Mouse (Mus musculus) limb, embryonic 10.5 days (tissue): ENCODE data around the gene Tor1a. TPM values are rescaled to one million over a fixed set of nuclear protein-coding genes. Genes with fewer than 3 reads are reported as not detected.

Experiments
- DNase-seq: peaks from one replicate; pipeline ENCODE4 v3.0.0-alpha.2; 2017; ENCODE audit warnings: low spot score
- H3K27ac ChIP-seq: fragments of 300-500 bp; sonication (generic); 2 replicates; pipeline ENCODE4 v1.5.1; 2016; ENCODE audit warnings: mild to moderate bottlenecking
- H3K27me3 ChIP-seq: fragments of 300-500 bp; sonication (generic); 2 replicates; pipeline ENCODE4 v1.6.1; 2016; ENCODE audit warnings: low read depth, mild to moderate bottlenecking; ENCODE audit not compliant: poor library complexity, severe bottlenecking
- H3K36me3 ChIP-seq: fragments of 300-500 bp; sonication (generic); 2 replicates; pipeline ENCODE4 v1.6.1; 2016; ENCODE audit warnings: mild to moderate bottlenecking, moderate library complexity
- H3K4me1 ChIP-seq: fragments of 300-500 bp; sonication (generic); 2 replicates; pipeline ENCODE4 v1.6.1; 2016
- H3K4me3 ChIP-seq: fragments of 300-500 bp; sonication (generic); 2 replicates; pipeline ENCODE4 v1.5.1; 2016; ENCODE audit warnings: mild to moderate bottlenecking, moderate library complexity
- H3K9me3 ChIP-seq: fragments of 300-500 bp; sonication (generic); replicated peaks from 2 replicates; pipeline ENCODE4 v1.6.1; 2016; ENCODE audit warnings: mild to moderate bottlenecking
- WGBS: fragments of 180-500 bp; shearing (Covaris S2); methylation state at CpG from one replicate; pipeline ENCODE4 v1.1.7; 2016; 5-methylcytosine and 5-hydroxymethylcytosine counted together
- polyA plus RNA-seq: library from polyadenylated mRNA; unstranded; fragments of >200 nt; fragmentation: Nextera tagmentation; extraction: Ambion mirVana; gene quantifications from 2 replicates; pipeline ENCODE4 v1.2.1, GENCODE M21; 2016

The Tor1a gene
- 76.7 and 77.7 TPM in 2 replicates for polyA plus RNA-seq

DNA sequence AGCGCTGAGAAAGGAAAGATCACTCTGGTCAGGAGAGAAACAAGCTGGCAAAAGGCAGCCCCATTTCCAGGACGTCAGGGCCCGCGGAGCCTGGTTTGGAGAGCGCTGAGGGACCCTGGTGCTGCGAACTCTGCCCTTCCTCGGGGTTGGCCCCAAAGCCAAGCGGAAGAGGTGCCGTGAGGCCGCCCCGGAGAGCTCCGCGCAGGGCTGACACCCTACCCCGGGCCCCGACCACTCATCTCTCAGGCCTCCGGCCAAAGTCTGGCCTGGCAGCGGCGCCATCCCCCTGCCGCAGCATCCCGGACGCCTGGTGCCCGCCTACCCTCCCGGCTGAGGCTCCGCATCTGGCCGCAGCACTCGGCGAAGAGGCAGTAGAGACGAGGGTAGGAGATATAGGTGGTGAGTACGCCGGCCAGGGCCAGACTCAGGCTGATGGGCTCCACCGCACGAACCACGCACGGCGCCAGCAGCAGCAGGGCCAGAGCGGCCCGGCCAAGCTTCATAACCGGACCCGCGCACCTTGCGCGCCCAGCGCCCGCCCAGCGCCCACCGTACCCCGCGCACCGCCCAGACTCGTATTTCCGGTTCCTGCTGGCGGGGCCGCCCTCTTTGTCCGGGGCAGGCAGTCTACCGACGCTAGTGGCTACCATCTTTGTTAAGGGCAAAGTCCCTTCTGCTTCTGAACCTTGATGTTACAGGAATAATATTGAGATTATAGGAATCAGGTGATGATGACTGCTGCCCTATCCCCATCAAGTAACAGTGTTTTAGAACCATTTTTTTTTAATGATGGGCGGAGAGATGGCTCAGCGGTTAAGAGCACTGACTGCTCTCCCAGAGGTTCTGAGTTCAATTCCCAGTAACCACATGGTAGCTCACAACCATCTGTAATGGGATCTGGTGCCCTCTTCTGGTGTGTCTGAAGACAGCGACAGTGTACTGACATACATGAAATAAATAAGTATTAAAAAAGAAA, at the start of gene Tor1a:
Gene Tor1a, minus strand, starts transcription at position 582 of the 976 bp plus-strand sequence.
- WGBS, result 2% methylated on average over 59 of the region's 59 CpGs
- H3K9me3 ChIP-seq, result no peaks in the 10 kb centered on the region
- peak within 1 kb of the TSS; percentile 80 for H3K4me3 ChIP-seq
- peaks cover 62% of the 10 kb centered on the region for H3K36me3 ChIP-seq
- H3K27ac ChIP-seq, result peak within 1 kb of the TSS; percentile 87
- DNase-seq, result peak; percentile 95
- peaks cover 27% of the 10 kb centered on the region for H3K4me1 ChIP-seq
- no peaks in the 10 kb centered on the region for H3K27me3 ChIP-seq

DNA sequence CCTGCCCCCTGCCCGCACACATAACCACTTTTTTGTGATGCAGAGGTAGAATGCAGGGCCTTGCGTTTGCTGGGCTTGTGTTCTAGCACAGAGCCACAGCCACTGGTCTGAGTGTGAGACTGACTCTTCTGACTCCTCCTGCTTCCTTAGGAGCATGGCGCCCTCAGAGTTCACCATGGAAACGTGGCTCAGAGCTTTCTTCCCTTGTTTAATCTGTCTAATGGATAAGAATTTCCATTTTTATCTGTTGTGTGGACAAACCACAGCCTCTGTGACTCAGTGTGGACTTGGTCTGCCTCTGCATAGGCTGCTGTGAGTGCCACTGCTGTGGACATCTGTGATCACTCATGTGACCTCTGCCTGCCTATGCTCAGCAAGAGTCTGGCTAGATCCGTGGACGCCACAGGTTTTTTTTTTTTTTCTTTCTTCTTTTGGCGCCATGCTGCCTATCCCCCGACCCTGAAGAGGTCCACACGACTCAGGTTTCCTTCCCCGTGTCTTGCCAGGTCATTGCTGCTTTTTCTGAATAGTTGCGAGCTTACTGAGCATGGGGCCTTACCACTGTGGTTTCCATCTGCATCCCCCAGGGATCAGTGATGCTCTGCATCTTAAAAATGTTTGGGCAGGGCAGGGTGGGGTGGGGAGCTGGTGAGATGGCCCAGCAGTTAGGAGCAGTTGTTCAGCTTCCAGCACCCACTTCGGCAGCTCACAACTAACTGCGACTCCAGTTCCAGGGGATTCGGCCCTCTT, 45.8 kb upstream of the Tor1a start:
- H3K36me3 ChIP-seq, result peaks cover 23% of the 10 kb centered on the region
- 81% methylated on average over 14 of the region's 14 CpGs for WGBS

DNA sequence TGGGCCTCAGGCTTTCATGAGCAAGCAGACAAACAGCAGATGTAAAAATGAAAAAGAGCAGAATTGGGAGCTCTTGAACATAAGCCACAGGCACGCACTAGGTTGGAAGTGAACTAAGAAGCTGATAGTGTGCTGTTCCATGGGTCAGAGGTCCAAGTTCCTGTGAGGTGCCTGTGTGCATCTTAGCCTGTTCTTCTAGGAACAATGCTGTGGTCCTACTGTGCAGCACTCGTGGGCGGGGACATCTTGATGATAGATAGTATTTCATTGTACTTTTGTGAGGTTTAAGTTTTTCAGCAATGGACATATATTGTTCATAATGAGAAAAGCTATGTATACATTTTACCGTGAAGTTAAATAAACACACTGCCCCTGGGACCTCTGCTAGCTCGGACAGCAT, 39.5 kb upstream of the Tor1a start:
- 95% methylated on average over 5 of the region's 5 CpGs for WGBS
- H3K27ac ChIP-seq, result no peak overlapping the region

More for the DNA sequence above, 45.8 kb upstream of the Tor1a start:
- DNase-seq, result no peak
- Histone ChIP-seq H3K4me3 (no peak overlapping the region), H3K4me1 (no peaks in the 10 kb centered on the region), H3K27ac (no peak overlapping the region), H3K9me3 (no peaks in the 10 kb centered on the region), H3K27me3 (no peaks in the 10 kb centered on the region)

GRCm38 (mm10) chr2:31006434-31006833, 38.7 kb upstream of the Tor1a start:
- Histone ChIP-seq H3K9me3 (no peaks in the 10 kb centered on the region), H3K4me1 (no peaks in the 10 kb centered on the region), H3K27me3 (no peaks in the 10 kb centered on the region), H3K27ac (no peak overlapping the region), H3K4me3 (no peak overlapping the region), H3K36me3 (peaks cover 12% of the 10 kb centered on the region)
- no peak for DNase-seq
- 92% methylated on average over 5 of the region's 5 CpGs for WGBS

More for the DNA sequence above, 39.5 kb upstream of the Tor1a start:
- Histone ChIP-seq H3K4me3 (no peak overlapping the region), H3K4me1 (no peaks in the 10 kb centered on the region), H3K36me3 (peaks cover 12% of the 10 kb centered on the region), H3K27me3 (no peaks in the 10 kb centered on the region), H3K9me3 (no peaks in the 10 kb centered on the region)
- no peak for DNase-seq

DNA sequence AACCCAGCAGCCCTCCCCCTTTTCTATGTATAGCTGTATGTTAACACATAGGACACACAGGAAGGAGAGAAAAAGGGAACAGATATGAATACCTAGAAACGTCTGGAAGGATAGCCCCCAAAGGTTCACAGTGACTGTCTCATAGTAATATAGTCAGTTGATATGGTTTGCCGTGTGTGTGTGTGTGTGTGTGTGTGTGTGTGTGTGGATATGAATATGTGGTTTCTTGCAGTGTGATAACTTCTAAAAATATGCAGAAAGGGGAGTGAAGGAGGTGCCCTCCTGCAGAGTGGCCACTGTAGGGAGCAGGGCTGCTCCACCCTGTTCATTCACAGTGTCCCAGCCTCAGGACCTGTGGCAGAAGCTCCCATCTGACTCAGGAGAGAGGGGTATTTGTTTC, 37.7 kb upstream of the Tor1a start:
- no peaks in the 10 kb centered on the region for H3K9me3 ChIP-seq
- H3K27ac ChIP-seq, result no peak overlapping the region
- no peaks in the 10 kb centered on the region for H3K4me1 ChIP-seq
- H3K36me3 ChIP-seq, result peaks cover 12% of the 10 kb centered on the region
- WGBS, result 90% methylated on average over 2 of the region's 2 CpGs
- H3K27me3 ChIP-seq, result no peaks in the 10 kb centered on the region
- DNase-seq, result no peak
- no peak overlapping the region for H3K4me3 ChIP-seq

DNA sequence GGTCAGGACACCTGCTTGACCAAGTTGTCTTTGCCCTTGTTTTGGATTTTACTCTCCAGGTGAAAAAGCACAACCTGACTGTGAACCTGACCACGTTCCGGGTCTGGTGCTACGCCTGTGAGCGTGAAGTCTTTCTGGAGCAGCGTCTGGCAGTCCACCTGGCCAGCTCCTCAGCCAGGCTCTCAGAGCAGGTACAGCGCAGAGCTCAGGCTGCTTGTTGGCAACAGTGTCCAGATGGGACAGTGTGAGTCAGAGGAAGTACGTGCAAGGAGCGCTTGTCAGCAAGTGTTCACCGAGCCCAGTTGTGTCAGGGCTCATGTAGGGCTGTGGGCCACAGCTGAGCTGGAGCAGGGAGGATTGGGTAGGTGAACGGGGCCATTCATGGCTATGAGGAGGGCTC, 35.1 kb upstream of the Tor1a start:
- Histone ChIP-seq H3K4me3 (no peak overlapping the region), H3K36me3 (peaks cover 15% of the 10 kb centered on the region), H3K9me3 (no peaks in the 10 kb centered on the region), H3K27me3 (no peaks in the 10 kb centered on the region), H3K4me1 (peaks cover 11% of the 10 kb centered on the region; the same call in 1 of the 2 replicates), H3K27ac (no peak overlapping the region)
- 93% methylated on average over 10 of the region's 10 CpGs for WGBS
- DNase-seq, result no peak

- DNase-seq, result no peak
- peaks cover 16% of the 10 kb centered on the region; the same call in 1 of the 2 replicates for H3K4me1 ChIP-seq
- no peak overlapping the region for H3K4me3 ChIP-seq
- H3K27ac ChIP-seq, result no peak overlapping the region
- WGBS, result 58% methylated on average over 8 of the region's 8 CpGs
- peaks cover 15% of the 10 kb centered on the region; the same call in 1 of the 2 replicates for H3K36me3 ChIP-seq
- no peaks in the 10 kb centered on the region for H3K27me3 ChIP-seq
- H3K9me3 ChIP-seq, result no peaks in the 10 kb centered on the region
Observed at GRCm38 (mm10) chr2:30998443-30999260, 30.9 kb upstream of the Tor1a start.

GRCm38 (mm10) chr2:30995432-30995996, 27.8 kb upstream of the Tor1a start:
- no peak overlapping the region for H3K27ac ChIP-seq
- H3K4me1 ChIP-seq, result peaks cover 16% of the 10 kb centered on the region; the same call in 1 of the 2 replicates
- no peak for DNase-seq
- peaks cover 6% of the 10 kb centered on the region; the same call in 1 of the 2 replicates for H3K36me3 ChIP-seq
- no peak overlapping the region for H3K4me3 ChIP-seq
- 82% methylated on average over 11 of the region's 11 CpGs for WGBS
- H3K27me3 ChIP-seq, result no peaks in the 10 kb centered on the region
- H3K9me3 ChIP-seq, result no peaks in the 10 kb centered on the region

DNA sequence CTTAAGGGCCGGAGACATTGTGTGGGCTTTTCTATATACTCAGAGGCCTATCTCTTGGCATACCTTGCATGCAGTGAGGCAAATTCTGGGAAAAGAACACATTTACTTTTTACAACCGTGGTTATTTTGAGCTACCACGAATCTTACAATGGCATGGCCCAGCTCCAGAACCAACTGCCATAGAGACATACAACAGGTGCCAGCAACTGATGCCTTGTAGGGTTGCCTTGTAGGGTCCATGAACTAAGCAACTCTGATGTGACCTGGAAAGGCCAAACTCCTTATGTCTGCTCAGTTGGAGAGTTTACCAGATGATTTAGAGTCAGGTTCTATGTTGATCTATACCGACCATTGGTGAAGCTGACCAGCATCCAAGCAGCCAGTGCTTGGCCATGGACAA, 27.1 kb upstream of the Tor1a start:
- Histone ChIP-seq H3K36me3 (peaks cover under 1% of the 10 kb centered on the region; the same call in 1 of the 2 replicates), H3K4me1 (peaks cover 16% of the 10 kb centered on the region; the same call in 1 of the 2 replicates), H3K4me3 (no peak overlapping the region), H3K27me3 (no peaks in the 10 kb centered on the region), H3K27ac (no peak overlapping the region), H3K9me3 (no peaks in the 10 kb centered on the region)
- WGBS, result 97% methylated on average over 4 of the region's 4 CpGs
- DNase-seq, result no peak

- WGBS, result 89% methylated on average over 9 of the region's 9 CpGs
- DNase-seq, result no peak
- Histone ChIP-seq H3K36me3 (no peaks in the 10 kb centered on the region), H3K27ac (no peak overlapping the region), H3K4me3 (no peak overlapping the region), H3K27me3 (no peaks in the 10 kb centered on the region), H3K9me3 (no peaks in the 10 kb centered on the region), H3K4me1 (peaks cover 6% of the 10 kb centered on the region; the same call in 1 of the 2 replicates)
Observed at GRCm38 (mm10) chr2:30990221-30990620, 22.5 kb upstream of the Tor1a start.

DNA sequence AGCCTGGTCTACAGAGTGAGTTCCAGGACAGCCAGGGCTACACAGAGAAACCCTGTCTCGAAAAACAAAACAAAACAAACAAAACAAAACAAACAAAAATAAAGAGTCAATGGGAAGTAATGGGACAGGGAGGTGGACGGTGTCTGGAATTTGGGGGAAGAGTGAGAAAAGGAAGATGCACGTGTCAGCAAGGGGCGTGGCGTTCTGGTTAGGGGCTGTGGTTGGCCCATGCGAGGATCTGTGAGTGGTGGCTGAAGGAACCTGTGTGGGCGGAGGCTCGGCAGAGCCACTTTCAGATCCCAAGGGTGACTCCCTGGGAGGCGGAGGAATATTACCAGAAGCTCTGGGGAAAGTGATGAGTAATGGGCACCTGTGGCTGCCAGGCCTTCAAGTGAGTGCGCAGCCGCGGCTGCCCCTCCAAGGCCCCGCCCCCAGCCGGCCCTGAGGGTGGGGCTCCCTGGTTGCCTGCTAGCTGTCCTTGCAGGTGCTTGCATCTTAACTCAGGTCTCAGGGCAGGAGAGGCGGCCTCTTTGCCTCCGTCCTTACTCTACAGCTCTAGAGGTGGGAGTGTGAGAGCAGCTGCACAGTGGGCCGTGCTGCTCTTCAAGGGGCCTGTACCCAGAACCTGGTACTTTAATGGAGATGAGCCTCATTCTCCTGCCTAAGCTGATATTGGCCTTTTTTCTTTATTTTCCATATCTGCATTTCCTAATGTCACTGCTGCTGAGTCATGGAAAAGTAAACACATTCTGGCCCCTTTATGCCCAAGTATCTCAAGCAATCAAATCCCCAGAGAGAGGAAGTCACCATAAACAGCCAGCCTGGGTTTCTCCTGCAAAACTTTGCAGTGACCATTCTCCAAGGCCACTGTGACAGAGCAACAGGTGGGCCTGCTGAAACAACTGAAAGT, 17.6 kb upstream of the Tor1a start:
- no peak for DNase-seq
- H3K4me3 ChIP-seq, result no peak overlapping the region
- H3K27ac ChIP-seq, result no peak overlapping the region

More for the DNA sequence above, 17.6 kb upstream of the Tor1a start:
- 22% methylated on average over 17 of the region's 17 CpGs for WGBS
- Histone ChIP-seq H3K9me3 (no peaks in the 10 kb centered on the region), H3K4me1 (peaks cover 32% of the 10 kb centered on the region), H3K27me3 (no peaks in the 10 kb centered on the region), H3K36me3 (peaks cover under 1% of the 10 kb centered on the region; the same call in 1 of the 2 replicates)
